Mouse (Mus musculus): ENCODE measurements around the gene Gm17693. TPM values are rescaled to one million over a fixed set of nuclear protein-coding genes. Genes with fewer than 3 reads are reported as not detected.

Gm17693 gene
- not detected in 2 replicates for polyA plus RNA-seq (2012; ENCODE audit: low replicate concordance)

GRCm38 (mm10) chrX:125705144-125705543 lies at the start of gene Gm17693:
Gene Gm17693 (plus strand): TSS chrX:125705444.

Data from hematopoietic multipotent progenitor cell, adult 10-12 weeks (in vitro differentiated cells).